Mouse (Mus musculus) lung, postnatal 25 days (tissue): ENCODE data around the gene Sp2.

Experiments
- DNase-seq: peaks from one replicate; pipeline ENCODE4 v3.0.0; 2022; ENCODE audit warnings: low spot score

Gene Sp2

DNA sequence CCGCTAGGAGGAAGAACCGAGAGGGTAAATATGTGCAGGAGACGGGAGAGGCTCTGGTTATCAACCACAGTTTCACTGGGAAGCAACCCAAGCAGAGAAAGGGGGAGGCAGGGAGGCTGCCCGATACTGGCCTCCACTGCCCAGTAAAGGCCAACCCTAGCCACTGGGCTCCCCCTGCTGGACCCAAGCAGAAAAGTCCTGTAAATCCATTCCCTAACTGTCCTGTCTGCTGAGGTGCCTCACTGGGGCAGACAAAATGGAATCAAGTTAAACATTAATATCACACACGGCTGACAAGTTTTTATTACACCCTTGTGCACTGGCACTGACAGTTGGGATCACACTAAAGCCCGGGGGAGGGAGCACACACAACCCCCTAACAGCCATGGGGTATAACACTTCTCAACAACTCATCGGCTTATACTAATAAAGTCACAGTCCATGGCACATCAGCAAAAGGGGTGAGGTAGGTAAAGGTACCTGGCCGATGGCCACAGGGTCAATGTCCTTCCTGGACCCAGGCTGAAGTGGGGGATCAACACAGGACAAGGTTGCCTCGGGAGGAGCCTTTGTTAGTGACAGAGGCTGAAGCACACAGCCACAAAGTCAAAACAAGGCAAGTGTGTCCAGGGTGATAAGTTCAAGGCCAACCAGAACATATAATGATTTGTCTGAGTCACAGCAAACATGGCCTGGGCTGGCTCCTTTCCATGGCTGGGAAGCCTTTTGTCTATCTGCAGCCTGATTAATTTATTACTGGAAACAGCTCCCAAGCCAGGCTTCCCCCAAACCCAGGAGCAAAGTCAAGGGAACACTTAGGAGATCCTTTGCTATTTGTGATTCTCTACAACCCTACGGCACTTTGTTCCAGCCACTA, 45.0 kb downstream of the Sp2 start:
- DNase-seq: peak; percentile 84

DNA sequence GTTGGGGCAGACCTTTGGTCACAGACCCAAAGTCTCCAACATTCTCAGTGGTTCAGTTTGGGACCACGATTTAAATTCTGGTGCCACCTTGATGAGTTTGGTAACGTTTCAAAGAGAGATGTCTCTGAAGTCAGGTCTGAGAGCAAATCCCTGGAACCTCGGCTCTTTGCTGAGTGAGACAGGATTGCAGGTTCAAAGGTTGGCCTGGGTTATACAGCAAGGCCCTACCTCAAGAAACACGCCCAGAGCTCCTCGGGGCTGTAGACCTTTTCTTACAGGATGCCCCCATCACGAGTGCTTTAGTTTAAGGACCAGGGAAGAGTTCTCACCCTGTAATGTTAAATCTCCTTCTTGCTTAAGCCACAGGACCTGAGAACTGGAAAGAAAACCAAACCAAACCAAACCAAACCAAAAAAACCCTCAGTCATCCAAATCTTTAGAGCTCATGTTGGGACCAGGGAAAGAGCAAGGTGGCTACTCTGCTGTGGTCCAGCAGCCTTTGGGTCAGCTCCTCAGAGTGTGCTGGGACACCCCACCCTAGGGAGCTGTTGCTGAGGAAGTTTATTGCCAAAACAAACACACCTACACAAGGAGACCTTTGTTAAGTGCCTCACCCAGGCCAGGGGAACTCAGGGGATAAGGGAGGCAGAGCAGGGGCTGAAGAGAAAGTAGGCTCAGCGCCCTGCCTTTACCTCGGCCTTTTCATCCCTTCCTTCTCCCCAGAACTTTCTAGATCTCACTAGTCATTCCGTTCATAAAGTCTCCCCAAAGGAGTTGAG, 46.7 kb downstream of the Sp2 start:
- DNase-seq: peak; percentile 73

DNA sequence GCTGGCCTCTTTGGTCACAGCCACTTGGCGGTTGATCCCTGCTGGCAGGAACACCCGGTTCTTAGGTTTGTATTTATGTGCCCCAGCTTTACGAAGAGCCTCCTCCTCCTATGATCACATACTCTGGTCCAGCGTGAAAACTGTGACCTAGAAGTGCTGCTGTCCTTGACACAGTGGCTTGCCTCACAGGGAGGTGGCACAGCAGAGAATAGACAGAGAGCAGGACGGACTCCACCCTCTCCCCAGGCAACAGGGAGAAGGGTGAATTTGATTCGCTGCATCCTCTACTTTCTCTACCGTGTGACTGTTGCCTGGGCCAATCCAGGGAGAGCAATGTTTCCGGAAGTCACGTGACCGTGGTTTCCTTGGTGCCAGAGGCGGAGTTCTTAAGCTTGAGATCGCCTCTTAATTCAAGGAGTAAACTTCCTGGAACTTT, 47.8 kb downstream of the Sp2 start:
- peak; percentile 95 for DNase-seq

GRCm38 (mm10) chr11:96933562-96934276, 49.0 kb downstream of the Sp2 start:
- DNase-seq: no peak

DNA sequence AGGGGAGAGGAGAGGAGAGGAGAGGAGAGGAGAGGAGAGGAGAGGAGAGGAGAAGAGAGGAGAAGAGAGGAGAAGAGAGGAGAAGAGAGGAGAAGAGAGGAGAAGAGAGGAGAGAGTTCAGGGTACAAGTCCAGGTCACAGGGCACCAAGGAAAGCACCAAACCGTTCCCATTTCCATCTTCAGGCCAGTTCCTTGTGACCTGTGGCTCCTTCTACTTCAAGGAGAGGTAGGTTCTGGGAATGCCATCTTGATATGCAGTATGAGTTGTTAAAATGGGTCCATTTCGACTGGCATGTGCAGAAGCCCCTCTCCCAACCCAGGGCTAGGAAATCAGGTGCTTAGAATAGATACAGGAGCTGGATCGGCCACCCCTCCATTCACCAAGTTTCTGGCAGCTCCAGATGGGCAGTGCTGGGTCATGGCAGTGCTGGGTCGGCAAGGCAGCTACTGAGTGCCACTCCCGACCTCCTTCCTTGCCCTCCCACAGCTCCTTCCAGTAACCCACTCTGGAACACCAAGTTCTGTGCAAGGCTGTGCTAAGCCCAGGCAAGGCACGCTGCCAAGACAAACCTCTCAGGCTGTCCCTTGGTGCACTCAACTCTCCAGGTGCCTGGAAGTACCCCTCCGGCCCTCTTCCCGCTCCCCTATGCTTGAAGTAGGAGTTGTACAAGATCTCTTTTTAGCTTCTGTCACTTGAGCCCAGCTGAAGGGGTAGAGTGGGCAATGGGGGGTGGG, 51.3 kb downstream of the Sp2 start:
- peak; percentile 93 for DNase-seq

DNA sequence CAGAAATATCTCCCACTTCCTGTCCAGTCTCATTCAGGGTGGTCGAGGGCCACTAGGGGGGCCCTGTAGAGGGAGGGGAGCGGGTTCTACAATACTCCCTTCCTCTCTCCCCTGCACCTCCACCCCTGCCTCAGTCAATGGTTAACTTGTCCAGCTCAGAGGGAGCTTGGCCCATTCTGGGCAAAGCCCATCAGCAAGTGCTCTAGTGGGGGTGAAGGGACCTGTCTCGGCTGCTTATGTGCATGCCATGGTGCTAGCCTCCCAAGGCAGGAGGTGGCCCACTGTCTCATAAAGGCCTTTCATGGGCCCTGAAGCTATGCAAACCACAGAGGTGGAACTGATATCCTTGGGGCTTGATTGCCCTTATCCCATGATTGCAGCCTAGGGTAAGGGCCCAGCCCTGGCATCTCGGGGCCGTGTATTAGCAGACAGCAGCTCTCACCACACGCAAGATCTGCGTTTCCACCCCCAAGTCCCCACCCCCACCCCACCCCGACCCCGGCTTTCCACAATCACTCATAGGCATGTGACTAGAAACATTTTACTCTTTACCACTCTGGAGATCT, 52.9 kb downstream of the Sp2 start:
- DNase-seq: no peak

- DNase-seq: peak; percentile 83
Observed at GRCm38 (mm10) chr11:96929096-96929765, 53.5 kb downstream of the Sp2 start.

- peak; percentile 64 for DNase-seq
Observed at GRCm38 (mm10) chr11:96928691-96929090, 54.1 kb downstream of the Sp2 start.

DNA sequence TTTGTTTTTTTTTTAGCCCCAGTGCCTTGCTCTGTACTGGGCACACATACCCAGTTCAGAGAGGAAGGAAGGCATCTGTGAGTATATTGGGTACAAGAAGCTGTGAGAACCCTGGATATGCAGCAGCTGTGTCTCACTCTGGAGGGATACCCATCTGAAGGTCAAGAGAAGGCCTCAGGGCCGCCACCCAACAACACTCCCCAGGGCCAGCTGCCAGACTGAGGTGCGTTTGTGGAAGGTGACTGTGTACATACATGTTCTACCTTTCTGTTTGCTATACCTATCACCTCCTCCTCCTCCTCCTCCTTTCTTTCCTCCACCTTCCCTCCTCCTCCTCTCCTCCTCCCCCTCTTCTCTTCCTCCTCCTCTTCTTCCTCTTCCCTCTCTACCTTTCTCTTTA, 54.7 kb downstream of the Sp2 start, which contains the start of gene Prr15l:
Gene Prr15l (plus strand): TSS at position 17 of the 400 bp plus-strand sequence.
- DNase-seq: no peak

DNA sequence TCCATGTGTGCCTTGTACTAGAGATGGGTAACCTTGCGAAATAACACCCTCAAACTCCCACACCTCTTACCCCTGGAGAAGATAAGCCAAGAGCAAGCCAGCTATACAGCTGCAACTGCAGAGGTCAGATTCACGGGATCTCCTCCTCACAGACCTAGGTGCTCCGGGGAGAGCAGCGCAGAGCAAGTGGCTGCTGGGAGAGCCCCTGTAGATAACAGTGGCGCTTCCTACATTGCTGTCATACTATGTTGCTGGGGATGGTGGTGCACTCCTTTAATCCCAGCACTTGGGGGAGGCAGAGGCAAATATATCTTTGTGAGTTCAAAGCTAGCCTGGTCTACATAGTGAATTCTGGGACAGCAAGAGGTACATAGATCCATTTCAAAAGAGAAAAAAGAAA, 56.2 kb downstream of the Sp2 start:
- DNase-seq: no peak

- no peak for DNase-seq
Observed at GRCm38 (mm10) chr11:96925469-96926148, 57.1 kb downstream of the Sp2 start.

GRCm38 (mm10) chr11:96924861-96925260, 57.9 kb downstream of the Sp2 start:
- DNase-seq: no peak

GRCm38 (mm10) chr11:96919003-96919402, 63.8 kb downstream of the Sp2 start:
- no peak for DNase-seq

GRCm38 (mm10) chr11:96917415-96917814, 65.3 kb downstream of the Sp2 start:
- no peak for DNase-seq

DNA sequence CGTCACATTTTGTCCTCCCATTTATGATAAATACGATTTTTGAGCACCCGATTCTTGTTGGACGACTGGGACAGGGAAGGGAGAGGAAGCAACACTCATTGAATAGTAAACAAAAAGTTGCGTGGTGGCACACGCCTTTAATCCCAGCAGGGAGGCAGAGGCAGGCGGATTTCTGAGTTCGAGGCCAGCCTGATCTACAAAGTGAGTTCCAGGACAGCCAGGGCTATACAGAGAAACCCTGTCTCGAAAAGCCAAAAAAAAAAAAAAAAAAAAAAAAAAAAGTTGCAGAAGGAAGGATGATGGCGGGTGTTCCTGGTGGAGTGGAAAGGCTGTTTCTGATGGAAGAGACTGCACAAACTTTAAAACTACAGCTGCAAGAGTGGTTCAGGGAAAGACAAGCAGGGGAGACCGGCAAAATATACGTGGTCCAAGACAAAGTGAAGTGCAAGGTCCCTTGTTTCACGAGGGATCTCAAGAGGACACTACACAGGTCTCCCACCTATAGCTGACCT, 65.8 kb downstream of the Sp2 start:
- no peak for DNase-seq

GRCm38 (mm10) chr11:96916044-96916884, 66.5 kb downstream of the Sp2 start, which contains the start of gene Cdk5rap3:
Gene Cdk5rap3, minus strand, starts transcription at chr11:96916496.
- peak; percentile 99 for DNase-seq

DNA sequence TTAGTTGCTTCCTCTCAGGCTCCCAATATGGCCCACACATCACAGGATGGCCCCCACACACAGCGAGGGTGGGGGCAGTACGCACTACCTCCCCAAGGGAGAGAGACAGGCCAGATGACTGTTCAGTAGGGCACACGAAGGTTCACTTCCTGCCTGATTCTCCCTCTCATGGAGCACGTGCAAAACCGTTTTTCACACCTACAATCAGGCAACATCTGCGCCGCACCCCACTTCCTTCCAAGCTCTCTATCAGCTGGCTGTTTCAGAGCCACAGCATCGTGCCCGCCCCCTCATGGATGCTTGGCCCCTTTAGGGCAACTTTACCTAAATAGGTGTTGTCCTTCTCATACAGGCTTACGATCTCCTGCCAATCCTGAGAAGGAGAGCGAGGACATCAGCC, 70.1 kb downstream of the Sp2 start:
- DNase-seq: no peak

DNA sequence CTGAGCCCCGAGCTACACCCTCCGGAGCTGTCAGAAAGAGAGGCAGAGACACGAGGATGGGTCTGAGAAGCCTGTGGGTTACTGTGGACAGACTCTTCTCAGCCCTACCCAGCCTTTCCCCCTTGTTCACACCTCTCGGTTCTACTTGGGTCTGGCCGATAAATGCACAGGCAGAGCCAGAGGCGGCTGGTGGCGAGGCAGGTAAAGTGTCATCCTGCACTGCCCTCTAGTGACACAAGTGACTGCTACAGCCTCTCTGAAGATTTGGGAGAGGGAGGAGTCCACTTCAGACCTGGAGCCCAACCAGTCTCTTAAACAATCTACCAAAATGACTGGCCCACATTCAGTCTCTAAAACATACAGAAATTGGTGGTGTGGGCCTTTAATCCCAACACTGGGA, 72.8 kb downstream of the Sp2 start:
- DNase-seq: peak; percentile 85

- DNase-seq: no peak
Observed at GRCm38 (mm10) chr11:96908594-96908993, 74.2 kb downstream of the Sp2 start.
